Mouse (Mus musculus) NIH3T3 (cell line): ENCODE measurements at regions not wholly inside any gene's neighbourhood (a gene's known extent, or its start where the extent isn't known, plus 50 kb on each side); places are given as distances from the start of the nearest gene placed in this dataset.

Source experiments
- DNase-seq: peaks from one replicate; pipeline ENCODE4 v3.0.0-alpha.2; 2012; ENCODE audit warnings: low read depth

DNA sequence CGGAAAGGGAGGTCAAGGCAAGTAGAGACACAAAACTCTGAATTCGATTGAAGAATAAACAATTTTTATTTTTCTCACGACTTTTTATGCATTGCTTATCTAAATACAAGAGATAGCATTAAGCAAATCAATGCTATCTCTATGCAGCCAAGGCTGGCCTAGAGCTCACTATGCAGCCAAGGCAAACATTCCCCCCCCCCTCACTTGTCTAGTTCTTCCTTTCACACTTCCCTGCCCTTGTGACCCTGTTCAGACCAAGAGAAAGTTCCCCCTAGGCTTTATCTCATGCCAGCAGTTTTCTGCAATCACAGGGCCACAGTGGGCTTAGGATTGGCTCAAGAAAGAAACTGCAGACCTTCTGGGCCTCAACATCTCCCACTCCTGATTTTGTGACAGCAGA is 417.9 kb upstream of the Rag2 start:
- DNase-seq, result no peak

DNA sequence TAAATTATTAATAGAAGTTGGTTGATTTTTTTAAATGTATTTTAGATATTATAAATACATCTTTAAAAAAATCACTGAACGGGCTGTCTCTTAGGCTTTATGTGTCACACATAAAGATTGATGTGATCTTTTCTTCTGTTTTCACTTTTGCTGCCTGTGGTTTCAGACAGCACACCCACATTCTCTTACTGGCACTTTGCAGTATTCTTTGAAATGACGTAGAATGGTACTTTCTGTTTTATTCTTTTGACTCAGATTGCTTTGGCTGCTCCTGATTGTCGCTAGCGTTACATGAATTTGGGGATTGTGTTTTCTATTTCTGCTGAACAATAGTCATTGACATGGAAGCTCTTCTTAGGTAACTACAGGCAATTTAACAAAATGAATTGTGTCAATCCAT is 415.4 kb upstream of the Rag2 start:
- DNase-seq, result no peak

DNA sequence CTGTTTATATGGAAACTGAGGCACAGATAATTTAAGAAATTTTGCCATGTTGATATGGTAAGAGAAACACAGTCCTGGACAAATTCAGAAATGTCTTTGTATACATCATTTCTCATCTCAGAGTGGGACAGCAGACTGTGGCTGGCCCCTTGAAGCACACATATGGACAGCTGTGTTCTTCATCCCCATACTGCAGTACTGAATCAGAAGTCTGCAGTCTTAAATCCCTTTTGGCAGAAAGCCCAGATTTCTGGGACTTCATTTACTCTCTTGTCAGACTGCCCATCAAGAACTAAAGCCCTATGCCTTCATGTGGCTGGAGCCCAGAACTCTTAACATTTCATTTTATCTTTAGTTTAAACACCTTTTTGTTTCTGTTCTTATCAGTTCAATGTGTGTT is 403.8 kb upstream of the Rag2 start:
- DNase-seq, result no peak

DNA sequence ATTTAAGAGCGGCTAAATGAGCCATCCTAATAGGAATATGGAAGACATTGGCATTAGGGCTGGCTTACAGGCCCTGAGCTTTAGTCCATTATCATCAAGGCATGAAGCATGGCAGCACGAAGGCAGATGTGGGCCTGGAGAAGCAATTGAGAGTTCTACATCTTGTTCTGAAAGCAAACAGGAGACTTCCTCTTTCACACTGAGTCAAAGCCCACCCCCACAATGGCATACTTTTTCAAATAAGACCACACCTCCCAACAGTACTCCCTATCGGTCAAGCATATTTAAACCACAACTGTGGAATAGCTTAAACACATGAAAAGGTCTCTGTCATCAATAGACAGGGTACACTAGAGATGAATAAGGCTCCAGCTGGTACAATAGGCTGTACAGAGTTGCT is 381.5 kb upstream of the Rag2 start:
- DNase-seq, result no peak

DNA sequence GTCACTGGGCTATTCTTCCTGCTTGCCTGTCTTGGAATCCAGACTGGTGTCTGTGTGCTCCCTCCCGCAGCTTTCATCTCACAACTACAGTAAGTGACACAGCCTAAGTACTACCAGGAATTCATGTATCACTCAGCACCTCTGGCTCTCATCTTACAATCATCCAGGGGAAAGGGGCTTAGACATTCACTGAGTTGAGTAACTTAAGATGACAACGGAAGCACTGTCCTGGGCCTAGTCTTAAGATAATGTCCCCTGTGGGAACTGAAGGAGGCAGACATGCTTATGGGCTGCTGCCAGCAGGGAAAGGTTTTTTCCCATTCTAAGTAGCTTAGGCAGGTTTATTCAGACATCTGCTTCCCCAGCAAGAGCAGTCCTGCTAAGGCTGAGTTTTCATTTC is 377.4 kb upstream of the Rag2 start:
- no peak for DNase-seq

DNA sequence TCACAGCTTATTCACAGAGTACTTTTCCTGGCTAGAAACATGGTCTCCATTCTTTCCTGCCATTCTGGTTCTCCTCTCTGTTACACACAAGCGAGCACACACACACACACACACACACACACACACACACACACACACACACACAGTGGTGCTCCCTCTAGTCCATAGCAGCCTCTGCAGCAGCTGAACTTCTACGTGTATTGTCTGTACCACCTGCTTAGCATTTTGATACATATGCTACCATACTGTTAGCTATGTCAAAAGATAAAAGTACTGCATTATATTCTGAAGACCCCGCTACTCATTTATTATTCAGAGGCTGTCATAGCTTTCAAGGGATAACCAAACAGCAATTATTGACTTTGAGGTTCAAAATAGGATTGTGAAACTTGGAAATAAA is 372.3 kb upstream of the Rag2 start:
- no peak for DNase-seq

DNA sequence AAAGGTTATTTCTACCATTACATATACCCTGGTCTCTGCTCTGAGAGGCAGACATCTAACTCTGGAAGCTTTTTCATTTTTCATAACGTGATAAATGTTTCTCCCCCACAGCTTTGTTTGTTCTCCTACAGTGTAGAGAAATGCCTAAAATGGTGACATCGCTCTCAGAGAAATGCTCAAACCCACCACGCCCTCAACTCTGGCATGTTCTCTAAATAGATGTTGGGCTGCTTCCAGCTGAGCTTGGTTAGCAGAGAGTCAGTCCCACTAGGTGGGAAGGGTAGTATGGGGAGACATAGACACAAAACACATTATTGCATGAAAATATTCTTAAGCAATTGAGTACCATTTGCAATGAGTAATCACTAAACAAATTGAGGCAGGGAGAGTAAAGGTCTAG is 368.1 kb upstream of the Rag2 start:
- no peak for DNase-seq

DNA sequence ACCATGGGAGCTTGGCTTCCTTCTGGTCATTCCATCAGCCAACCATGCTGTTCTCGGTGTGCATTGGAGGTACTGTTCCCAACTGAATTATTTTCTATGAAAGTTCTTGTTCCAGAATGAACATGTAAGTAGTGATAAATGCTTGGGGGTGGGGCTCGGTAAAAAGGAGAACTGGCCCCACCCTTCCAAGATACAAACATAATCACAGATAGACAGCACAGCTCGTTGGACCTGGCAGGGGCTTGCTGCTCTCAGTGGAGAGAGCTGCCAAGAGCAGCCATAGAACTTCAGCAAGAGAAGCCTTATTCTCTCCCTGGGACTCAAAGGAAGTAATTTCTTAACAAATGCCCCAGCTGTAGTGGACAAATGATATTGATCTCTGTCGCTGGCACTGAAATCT is 360.6 kb upstream of the Rag2 start:
- DNase-seq, result no peak

DNA sequence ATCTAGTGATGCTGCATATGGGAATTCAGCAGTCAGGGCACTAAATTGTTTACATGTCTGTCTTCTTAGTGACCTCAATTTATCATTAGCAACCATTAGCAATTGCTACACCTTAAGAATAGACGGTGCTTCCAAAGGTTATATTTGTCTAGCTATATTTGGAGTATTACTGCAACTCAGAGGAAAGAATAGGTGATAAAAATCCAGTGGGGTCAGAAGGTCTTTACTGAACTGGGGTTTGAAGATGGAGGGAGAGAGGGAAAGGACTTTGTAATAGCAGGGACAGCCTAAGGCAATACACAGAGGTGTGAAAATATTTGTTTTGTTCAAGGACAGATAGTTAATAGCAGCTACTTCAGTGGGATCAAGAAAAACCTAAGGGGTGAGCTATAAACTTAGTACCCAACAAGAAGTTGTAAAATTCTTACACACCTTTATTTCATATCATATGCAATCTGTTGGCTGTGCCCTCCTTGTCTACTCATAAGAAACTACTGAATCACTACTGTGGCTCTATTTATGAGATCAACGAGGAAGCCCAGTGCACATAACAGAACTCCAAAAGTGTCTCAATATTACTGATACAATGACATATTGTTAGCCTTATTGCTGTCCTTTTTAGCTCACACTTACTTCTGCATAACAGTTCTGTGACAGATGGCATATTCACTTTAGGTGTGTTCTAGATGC is 357.7 kb upstream of the Rag2 start:
- DNase-seq, result no peak

DNA sequence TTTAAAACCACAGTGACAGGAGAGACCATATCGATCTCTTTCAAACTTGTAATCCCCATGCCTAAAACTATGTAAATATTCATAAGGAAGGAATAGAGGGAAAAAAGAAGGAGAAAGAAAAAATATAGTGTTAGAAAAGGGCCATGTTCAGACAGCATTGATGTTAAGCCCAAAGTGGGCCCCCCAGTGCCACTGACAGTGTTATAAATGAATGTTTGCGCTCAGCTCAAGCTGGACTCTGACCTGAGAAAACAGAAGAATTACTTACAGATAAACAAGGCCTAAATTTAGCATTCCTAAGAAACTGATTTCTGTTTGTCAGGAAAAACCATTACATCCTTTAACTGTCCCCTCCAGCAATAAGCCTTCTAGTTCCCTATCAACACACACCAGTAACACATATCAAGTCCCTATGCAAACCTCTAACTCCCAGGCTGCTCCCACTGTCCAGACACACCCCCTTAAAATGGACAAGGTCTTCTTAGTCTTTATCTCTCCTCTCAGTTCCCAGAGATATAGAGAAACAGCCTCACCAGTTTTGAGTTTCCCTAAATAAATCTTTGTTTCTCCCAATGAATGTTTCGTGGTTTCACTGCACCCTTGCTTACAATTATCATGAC is 350.4 kb upstream of the Rag2 start:
- no peak for DNase-seq

DNA sequence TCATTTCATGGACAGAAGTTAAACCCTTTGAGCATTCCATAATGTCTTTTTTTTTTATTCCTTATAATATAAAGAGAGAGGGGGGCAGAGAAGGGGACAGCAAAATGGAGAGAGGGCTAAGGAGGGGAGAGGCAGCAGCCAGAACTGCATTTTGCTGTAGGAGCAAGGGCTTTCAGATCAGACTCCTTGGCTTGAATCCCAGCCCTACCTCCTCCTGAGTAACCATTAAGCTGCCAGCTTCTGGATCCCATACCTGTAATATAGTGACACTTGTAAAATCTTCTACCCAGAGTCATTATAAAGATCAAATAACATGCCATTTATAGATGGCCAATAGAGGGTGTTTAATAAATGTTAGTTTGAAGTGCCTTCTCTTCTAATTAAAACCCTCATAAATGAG is 339.6 kb upstream of the Rag2 start:
- no peak for DNase-seq

DNA sequence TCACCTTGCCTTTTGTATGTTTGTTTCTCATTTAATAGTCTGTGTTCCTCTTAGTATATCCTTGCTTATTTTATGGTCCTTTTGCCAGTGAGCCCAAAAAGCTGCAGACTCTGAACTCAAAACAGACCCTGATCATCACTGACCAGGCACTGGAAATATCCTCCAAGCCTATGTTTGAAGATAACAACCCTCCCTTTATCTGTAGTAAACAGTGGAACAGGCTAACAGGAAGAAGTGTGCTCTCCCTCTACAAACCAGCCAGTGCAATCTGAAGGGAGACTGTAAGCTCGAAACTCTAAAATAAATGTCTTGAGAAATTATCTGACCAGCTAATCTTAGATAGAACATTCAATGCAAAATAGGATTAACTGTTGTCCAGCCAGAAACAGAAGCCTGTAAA is 336.4 kb upstream of the Rag2 start:
- no peak for DNase-seq

DNA sequence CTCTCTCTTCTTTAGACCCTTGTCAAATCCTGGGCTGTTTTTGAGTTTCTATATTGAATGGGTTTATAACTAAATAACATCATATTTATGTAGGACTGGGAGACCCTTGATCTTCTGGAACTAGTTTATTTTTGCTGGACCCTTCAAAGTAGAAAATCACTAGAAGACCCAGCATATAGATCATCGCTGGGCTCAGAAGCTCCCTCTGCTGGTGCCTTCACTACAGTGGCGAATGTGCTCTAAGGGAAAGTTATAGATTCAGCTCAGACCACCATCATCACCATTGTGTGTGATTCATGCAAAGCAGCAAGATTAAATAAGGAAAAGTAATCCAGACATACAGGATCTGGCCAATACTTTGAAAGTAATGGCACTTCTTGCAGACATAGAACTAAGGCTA is 335.4 kb upstream of the Rag2 start:
- peak; percentile 27 for DNase-seq

DNA sequence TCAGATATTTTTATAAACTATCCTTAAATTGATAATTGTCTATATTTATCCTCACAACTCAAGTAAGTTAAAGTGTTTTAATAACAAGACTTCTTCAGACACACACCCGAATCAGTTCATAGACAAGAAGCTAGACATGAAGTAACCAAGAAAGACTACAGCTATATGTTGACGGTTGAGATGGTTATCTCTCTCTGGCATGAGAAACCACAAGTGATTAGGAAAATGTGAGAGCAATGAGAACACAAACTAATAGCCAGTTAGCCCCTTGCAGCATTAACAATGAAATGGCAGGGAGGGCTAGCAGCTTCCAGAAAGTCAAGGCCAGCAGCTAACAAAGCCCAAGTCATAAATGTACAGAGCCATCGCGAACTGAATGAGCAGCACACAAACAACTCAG is 333.8 kb upstream of the Rag2 start:
- no peak for DNase-seq

DNA sequence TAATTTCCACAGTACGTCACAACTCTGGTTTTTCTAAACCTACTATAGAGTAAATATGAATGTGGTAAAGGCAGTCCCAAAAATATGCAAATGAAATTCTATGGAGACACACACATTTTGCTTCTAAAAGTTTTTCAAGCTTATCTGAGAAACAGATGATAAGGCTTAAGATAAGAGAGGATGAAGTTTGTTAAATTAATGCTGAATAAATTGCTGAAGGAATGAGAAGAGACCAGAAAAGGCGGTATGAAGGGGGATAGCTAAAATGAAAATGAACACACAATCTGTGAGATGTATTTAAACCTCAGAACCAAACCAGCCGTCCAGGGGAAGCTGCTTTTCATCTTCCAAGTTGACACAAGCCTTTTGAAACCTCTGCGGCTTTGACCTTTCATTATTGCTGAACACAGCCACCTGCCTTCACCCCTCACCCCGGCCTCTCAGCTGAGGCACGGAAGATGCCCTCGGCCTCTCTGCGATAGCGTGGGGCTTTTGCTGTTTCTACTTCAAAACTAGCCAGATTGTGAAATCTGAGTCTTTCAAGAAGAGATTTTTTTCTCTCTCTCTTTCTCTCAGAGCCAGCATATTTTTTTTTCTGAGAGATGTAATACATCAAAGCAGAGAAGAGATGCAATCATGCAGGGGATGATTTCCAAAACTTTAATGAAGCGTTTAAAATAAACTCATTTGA is 328.7 kb upstream of the Rag2 start:
- no peak for DNase-seq

DNA sequence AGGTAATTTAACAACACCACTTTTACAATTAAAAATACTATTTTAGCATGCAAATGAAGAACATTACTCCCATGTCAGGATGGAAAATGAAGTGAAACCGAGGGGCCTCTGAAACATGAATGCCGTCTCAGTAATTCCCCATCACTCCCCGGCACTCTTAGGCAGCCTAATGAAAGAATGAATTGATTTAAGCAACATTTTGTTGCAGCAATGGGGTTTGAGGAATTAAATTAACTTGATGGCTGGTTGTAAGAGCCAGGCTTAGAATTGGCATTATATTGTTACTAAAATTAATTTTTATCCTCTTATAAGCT is 328.2 kb upstream of the Rag2 start:
- DNase-seq, result no peak

DNA sequence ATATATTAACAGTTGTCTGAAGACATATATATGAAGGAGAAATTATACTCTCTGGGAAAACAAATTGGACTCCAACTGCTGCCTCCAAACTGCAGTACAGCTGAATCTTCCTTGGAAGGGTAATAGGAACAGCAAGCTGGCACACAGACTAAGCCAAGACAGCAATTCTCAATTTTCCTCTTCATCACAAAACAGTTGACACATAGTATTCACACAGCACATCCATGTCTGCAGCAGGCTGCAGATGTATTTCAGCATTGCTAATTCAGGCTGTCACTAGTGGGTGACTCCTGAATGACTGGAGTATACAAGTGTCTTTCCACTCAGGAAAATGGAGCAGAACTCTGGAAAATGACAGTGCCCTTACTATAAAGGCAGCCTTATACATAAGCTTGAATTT is 327.7 kb upstream of the Rag2 start:
- no peak for DNase-seq

DNA sequence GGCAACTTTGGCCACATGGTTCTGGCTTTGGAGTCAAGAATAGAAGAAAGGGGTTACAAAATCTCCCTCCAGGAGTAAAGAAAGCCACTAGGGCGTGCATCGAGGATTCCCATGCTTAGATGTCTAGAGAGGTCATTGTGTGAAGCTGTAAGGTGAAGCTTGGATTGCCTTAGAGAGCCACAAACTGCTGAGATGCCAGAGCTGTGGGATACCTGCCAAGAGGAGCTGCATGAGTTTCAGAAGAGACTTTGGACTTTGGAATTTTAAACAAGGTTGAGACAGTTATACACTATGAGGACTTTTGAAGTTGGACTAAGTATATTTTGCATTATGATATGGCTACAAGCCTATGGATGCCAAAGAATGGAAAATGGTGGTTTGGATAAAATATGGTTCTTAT is 325.4 kb upstream of the Rag2 start:
- no peak for DNase-seq

DNA sequence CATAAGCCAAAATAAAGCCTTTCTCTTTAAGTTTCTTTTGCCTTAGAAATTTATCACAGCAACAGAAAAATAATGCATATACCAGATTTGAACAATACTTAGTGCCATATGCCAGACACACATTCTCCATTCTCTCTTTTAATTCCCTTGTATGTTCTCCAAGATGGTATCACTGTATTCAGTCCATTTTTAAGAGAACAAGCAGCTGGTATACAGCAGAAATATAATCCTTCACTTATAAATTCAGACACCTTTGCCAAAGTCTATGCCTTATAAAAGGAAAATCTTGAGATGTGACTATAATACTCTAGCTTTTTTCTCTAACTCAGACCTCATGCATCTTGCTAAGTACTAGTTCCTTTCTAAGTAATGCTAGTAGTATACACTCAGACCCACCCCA is 324.4 kb upstream of the Rag2 start:
- DNase-seq, result no peak

DNA sequence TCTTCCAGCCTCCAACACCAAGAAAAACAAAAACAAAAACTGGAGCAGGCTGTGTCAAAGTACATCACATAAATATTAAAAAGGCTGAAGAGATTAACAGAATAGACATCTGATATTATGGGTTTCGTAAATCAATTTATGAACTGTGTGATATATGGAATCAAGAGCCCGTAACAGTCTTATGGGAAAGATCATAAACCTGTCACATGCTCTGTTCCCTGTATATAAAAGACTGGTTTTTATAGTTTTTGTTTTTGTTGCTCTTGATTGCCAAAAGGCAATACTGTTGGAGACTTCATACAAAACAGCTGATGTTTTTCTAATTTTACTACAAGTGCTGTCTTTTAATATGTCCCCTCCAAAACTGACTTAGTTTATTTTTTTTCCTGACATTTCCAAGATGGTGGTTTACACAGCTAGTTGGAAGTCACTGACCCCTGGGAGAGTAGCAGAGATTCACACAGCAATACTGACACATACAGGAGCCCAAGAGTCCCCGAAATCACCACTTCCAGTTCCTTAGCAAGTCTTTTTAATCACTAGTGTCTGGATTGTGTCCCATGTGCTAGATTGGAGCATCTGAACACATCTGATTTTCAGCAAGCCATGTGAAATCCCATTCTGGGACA is 303.1 kb upstream of the Rag2 start:
- no peak for DNase-seq

DNA sequence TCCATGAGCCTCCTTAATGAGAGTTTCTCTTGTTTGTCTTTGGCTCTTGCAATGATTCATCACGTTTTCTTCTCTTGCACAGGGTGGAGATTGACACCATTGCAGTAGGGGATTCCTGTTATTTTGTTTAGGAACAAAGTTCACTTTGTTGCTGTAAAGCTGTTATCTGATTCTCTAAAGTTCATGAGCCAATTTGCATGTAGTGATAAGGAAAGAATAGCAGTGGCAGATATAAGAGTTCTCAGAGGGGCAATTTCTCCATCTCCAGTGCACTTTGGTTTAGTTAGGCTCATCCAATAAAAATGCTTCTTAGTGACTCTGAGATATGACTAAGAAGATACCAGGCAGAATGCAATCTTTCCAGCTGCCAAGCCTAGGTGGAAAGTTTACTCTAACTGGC is 267.8 kb upstream of the Rag2 start:
- no peak for DNase-seq

DNA sequence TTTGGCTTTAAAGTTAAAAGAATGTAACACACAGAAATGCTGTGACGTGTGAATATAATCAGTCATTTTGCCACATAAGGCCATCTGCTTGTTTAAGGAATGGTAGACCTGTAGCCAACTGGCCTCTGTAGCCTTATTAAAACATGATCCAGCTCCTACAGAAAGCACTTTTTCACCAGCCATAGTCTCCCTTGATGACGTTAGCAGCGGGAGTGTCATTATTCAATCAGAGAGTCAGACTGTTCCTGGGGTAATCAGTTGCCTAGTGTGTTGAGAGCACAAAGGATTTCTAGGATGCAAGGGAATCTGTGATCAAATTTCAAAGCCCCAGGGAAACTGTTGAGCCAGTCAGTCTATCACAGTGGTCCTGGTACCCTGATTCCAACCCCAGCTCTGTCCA is 260.3 kb upstream of the Rag2 start:
- no peak for DNase-seq

DNA sequence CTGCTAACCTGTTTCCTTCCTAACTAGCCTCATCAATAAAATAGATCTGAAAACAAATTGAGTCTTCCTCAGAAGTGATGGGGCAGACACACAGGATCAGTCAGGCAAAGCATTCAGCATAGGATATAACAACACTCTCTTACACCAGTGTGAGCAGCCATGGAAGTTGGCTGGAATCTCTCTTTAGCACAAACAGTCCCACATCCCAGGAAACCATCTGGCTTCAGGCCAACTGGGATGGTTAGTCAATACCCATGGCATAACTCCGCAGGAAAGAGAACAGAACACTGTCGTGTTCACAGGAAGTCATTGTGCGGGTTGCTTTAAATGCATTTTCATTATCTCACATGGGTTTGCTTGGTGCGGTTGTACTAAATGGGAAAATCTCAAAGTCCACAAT is 256.2 kb upstream of the Rag2 start:
- peak; percentile 3 for DNase-seq
